Mouse (Mus musculus) hindbrain, postnatal 0 days (tissue): ENCODE data around the gene Eif5a2. TPM values are rescaled to one million over a fixed set of nuclear protein-coding genes. Genes with fewer than 3 reads are reported as not detected.

Experiments used
- ATAC-seq: fragments of 200-750 bp; cut with Nextera tagmentation; 2 replicates; pipeline ENCODE4 v1.8.0; 2017; ENCODE audit warnings: mild to moderate bottlenecking, moderate TSS enrichment, moderate library complexity
- DNase-seq: peaks from one replicate; pipeline ENCODE4 v3.0.0-alpha.2; 2015; ENCODE audit warnings: low spot score
- H3K27ac ChIP-seq: fragments of 300-500 bp; sonication (generic); 2 replicates; pipeline ENCODE4 v1.5.1; 2014; ENCODE audit warnings: mild to moderate bottlenecking
- H3K27me3 ChIP-seq: fragments of 300-500 bp; sonication (generic); 2 replicates; pipeline ENCODE4 v1.6.1; 2014; ENCODE audit warnings: low read length, mixed read lengths; ENCODE audit not compliant: insufficient read depth
- H3K36me3 ChIP-seq: fragments of 300-500 bp; sonication (generic); 2 replicates; pipeline ENCODE4 v1.6.1; 2014; ENCODE audit warnings: low read length, mixed read lengths; ENCODE audit not compliant: insufficient read depth
- H3K4me1 ChIP-seq: fragments of 300-500 bp; sonication (generic); 2 replicates; pipeline ENCODE4 v1.6.1; 2014; ENCODE audit warnings: antibody characterized with exemption, low read length, mixed read lengths; ENCODE audit not compliant: insufficient read depth
- H3K4me2 ChIP-seq: fragments of 300-500 bp; sonication (generic); 2 replicates; pipeline ENCODE4 v1.6.1; 2014; ENCODE audit warnings: low read depth, mild to moderate bottlenecking, low read length, moderate library complexity, mixed read lengths
- H3K4me3 ChIP-seq: fragments of 300-500 bp; sonication (generic); 2 replicates; pipeline ENCODE4 v1.5.1; 2014; ENCODE audit warnings: low read length
- H3K9ac ChIP-seq: fragments of 300-500 bp; sonication (generic); replicated peaks from 2 replicates; pipeline ENCODE4 v1.6.1; 2014; ENCODE audit warnings: mild to moderate bottlenecking, low read length, moderate library complexity, mixed read lengths
- H3K9me3 ChIP-seq: fragments of 300-500 bp; sonication (generic); 2 replicates; pipeline ENCODE4 v1.6.1; 2016; ENCODE audit warnings: low read length, mixed read lengths
- CTCF ChIP-seq: IDR thresholded peaks from 2 replicates; pipeline ENCODE4 v1.5.1; 2016; ENCODE audit warnings: antibody characterized with exemption, control low read depth, low read depth
- WGBS: fragments of 180-500 bp; shearing (Covaris S2); extraction: QIAGEN DNeasy Blood & Tissue Kit; methylation state at CpG from one replicate; pipeline ENCODE4 v1.1.7; 2014; 5-methylcytosine and 5-hydroxymethylcytosine counted together
- polyA plus RNA-seq: library from polyadenylated mRNA; unstranded; fragments of >200 nt; fragmentation: Nextera tagmentation; extraction: Ambion mirVana; gene quantifications from 2 replicates; pipeline ENCODE4 v1.2.1, GENCODE M21; 2015
- total RNA-seq: library from RNA; depleted of rRNA; stranded (reverse); fragments of >200 nt; gene quantifications from 2 replicates; pipeline ENCODE4 v1.2.3, GENCODE M21; 2014

Eif5a2 gene
- total and polyA plus RNA-seq, 2 experiments from 2014 or later = 10.7 to 23.9 TPM

DNA sequence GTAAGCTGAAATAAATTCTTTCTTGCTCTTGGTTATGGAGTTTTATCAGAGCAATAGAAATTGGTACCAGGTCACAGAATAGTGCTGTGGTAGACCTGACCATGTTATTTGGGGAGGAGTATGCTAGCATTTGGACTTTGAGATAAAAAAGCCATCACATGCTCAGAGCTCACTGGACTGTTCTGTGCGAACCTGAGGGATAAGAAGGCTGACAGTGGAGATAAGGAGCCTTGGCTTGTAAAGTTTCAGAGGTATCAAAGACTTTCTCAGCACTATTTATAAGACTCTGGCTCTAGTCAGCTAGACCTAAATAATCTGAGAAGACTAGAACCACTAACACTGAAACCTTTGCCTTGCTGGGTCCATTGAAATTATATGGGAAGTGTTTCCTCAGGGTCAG lies 5.1 kb upstream of the Eif5a2 start:
- no peaks in the 10 kb centered on the region for H3K9me3 ChIP-seq
- H3K36me3 ChIP-seq = no peaks in the 10 kb centered on the region
- no peak for ATAC-seq
- no peak for TF ChIP-seq CTCF
- no peak overlapping the region for H3K27ac ChIP-seq
- H3K4me1 ChIP-seq = no peaks in the 10 kb centered on the region
- no peak overlapping the region for H3K4me2 ChIP-seq
- no peak for DNase-seq
- H3K27me3 ChIP-seq = no peaks in the 10 kb centered on the region
- no peak overlapping the region for H3K4me3 ChIP-seq
- no peak overlapping the region for H3K9ac ChIP-seq
- WGBS = 97% methylated on average over 1 of the region's 1 CpGs

DNA sequence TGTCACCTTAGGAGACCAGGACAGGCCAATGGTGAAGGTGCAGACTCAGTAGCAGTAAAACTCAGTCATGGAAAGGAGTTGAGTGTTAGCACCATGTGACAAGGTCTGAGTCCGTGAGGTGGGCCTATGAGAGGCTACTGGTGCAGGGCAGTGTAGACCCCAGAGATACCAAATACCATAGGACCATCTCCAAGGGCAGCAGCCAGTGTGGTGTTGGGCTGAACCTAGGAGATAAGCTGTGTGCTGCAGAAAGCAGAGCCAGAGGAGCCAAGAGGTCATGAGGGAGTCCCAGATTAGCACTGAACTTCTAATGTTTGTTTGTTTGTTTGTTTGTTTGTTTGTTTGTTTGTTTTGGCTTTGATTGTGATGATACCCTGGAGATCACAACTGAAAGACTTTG lies 4.6 kb upstream of the Eif5a2 start:
- Histone ChIP-seq H3K9me3 (no peaks in the 10 kb centered on the region), H3K9ac (no peak overlapping the region), H3K36me3 (no peaks in the 10 kb centered on the region), H3K4me3 (no peak overlapping the region), H3K4me2 (no peak overlapping the region), H3K27ac (no peak overlapping the region), H3K4me1 (no peaks in the 10 kb centered on the region), H3K27me3 (no peaks in the 10 kb centered on the region)
- no peak for TF ChIP-seq CTCF
- ATAC-seq = no peak
- WGBS = 90% methylated on average over 1 of the region's 1 CpGs
- DNase-seq = no peak

DNA sequence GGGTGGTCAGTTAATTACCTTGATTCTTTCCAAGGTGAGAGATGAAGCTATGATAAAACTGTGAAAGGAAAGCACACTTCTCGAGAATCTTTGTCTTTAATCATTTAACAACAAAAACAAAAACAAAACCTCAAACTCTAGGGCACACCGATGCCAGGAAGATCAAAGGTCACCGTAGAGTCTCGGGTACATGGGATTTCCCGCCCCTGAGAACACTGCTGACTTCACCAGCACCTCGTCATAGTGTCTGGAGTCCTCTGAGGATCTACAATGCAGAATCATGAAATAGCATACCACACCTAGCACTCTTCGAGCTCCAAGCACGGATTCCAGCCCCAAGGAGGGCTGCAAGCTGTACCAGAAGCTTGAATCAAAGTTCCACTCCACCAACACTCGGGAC lies 565 bp upstream of the Eif5a2 start:
- ATAC-seq = no peak
- no peaks in the 10 kb centered on the region for H3K27me3 ChIP-seq
- H3K4me2 ChIP-seq = peak overlapping the region; percentile 100
- WGBS = 71% methylated on average over 9 of the region's 9 CpGs
- no peaks in the 10 kb centered on the region for H3K36me3 ChIP-seq
- no peak overlapping the region for H3K27ac ChIP-seq
- H3K9ac ChIP-seq = no peak overlapping the region
- no peak for DNase-seq
- H3K4me1 ChIP-seq = peaks cover 4% of the 10 kb centered on the region; the same call in 1 of the 2 replicates
- H3K4me3 ChIP-seq = peak overlapping the region; percentile 83
- H3K9me3 ChIP-seq = no peaks in the 10 kb centered on the region
- TF ChIP-seq CTCF = no peak

DNA sequence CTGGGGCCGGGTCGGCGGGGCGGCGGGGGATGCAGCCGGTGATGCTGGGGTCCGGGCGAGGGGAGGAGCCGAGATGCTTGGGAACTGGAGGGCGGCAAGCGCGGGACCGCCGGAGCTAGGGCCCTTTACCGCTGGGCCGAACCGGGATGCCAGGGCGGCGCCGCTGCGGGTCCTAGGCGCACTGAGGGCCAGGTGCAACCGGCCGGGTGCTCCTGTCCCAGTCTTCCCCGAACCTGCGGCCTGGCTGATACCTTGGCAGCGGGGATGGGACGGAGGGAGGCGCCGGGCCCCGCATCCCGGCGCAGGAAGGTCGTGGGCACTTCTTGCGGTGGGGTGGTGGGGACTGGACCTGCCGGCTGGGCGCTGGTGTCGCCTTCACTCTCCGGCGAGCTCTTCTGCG lies 346 bp downstream of the Eif5a2 start:
- 0% methylated on average over 34 of the region's 41 CpGs for WGBS
- ATAC-seq = no peak
- no peaks in the 10 kb centered on the region for H3K27me3 ChIP-seq

DNA sequence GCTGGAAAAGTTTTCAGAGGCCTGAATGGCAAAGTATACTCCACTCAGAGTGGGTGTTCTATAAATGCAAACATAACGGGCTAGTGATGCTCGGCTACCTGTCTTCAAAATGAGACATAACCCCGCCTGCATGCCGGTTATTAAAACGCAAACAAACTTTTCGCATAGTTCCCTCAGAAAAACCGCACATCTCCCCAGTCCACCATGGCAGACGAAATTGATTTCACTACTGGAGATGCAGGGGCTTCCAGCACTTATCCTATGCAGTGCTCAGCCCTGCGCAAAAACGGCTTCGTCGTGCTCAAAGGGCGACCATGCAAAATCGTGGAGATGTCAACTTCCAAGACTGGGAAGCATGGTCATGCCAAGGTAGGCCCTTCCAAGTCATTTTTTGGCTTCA lies 772 bp downstream of the Eif5a2 start:
- Histone ChIP-seq H3K36me3 (no peaks in the 10 kb centered on the region), H3K9me3 (no peaks in the 10 kb centered on the region), H3K27me3 (no peaks in the 10 kb centered on the region), H3K9ac (peak overlapping the region; percentile 70; the same call in 1 of the 2 replicates), H3K4me1 (peaks cover 4% of the 10 kb centered on the region; the same call in 1 of the 2 replicates), H3K4me2 (peak overlapping the region; percentile 100), H3K4me3 (peak overlapping the region; percentile 83), H3K27ac (no peak overlapping the region)
- no peak for TF ChIP-seq CTCF
- DNase-seq = no peak
- no peak for ATAC-seq
- WGBS = 16% methylated on average over 14 of the region's 14 CpGs

More for the DNA sequence above, 346 bp downstream of the Eif5a2 start:
- no peak for TF ChIP-seq CTCF
- DNase-seq = peak; percentile 9
- Histone ChIP-seq H3K4me3 (peak overlapping the region; percentile 83), H3K9me3 (no peaks in the 10 kb centered on the region), H3K9ac (peak overlapping the region; percentile 70), H3K4me2 (peak overlapping the region; percentile 100), H3K27ac (no peak overlapping the region), H3K4me1 (peaks cover 4% of the 10 kb centered on the region; the same call in 1 of the 2 replicates), H3K36me3 (no peaks in the 10 kb centered on the region)

DNA sequence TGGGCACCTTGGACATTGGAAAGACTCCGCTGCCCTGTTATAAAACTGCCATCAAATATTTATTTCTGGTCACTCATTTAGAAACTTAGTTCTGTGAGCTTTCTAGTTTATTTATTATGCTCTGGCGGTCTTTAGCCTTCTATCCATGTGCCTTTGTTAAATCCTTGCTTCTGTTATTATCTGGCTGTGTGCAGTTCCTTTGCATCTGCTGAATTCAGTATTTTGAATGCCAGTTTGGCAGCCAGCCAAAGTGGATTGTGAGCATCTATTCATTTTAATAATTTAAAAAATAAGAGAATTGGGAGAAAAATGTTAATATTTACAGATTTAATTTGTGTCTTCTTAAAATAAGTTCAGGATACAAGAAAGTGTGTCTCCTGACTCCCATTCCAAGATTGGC lies 3.1 kb downstream of the Eif5a2 start:
- Histone ChIP-seq H3K36me3 (no peaks in the 10 kb centered on the region), H3K4me2 (no peak overlapping the region), H3K9me3 (no peaks in the 10 kb centered on the region), H3K27ac (no peak overlapping the region), H3K27me3 (no peaks in the 10 kb centered on the region), H3K4me3 (no peak overlapping the region), H3K9ac (no peak overlapping the region), H3K4me1 (peaks cover 4% of the 10 kb centered on the region; the same call in 1 of the 2 replicates)
- DNase-seq (peak; percentile 20), ATAC-seq (no peak)
- no peak for TF ChIP-seq CTCF
- 66% methylated on average over 2 of the region's 2 CpGs for WGBS

DNA sequence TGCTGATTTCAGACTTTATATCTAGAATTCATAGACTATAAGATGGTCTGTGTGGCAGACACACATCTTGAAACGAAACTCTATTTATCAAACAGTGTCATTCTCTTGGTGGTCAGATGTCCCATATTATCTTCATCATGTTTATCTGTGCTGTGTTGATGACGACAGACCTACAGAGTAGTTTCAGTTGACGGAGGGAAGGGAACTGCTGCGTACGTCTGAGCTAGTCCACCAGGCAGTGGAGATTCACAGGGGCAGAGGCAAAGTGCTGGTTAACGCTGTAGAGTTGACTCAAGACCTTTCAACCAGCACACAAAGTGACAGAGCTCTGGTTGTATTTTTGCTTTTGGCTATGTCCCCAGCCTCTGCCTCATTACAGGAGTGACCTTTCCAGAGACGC lies 13.8 kb downstream of the Eif5a2 start:
- Histone ChIP-seq H3K4me1 (no peaks in the 10 kb centered on the region), H3K27me3 (no peaks in the 10 kb centered on the region), H3K36me3 (no peaks in the 10 kb centered on the region), H3K4me3 (no peak overlapping the region), H3K27ac (no peak overlapping the region), H3K9ac (no peak overlapping the region), H3K4me2 (no peak overlapping the region), H3K9me3 (no peaks in the 10 kb centered on the region)
- WGBS = 93% methylated on average over 7 of the region's 7 CpGs
- DNase-seq (no peak), ATAC-seq (no peak)
- no peak for TF ChIP-seq CTCF
